Mouse (Mus musculus): ENCODE data around the gene Fam117a.

Fam117a gene

DNA sequence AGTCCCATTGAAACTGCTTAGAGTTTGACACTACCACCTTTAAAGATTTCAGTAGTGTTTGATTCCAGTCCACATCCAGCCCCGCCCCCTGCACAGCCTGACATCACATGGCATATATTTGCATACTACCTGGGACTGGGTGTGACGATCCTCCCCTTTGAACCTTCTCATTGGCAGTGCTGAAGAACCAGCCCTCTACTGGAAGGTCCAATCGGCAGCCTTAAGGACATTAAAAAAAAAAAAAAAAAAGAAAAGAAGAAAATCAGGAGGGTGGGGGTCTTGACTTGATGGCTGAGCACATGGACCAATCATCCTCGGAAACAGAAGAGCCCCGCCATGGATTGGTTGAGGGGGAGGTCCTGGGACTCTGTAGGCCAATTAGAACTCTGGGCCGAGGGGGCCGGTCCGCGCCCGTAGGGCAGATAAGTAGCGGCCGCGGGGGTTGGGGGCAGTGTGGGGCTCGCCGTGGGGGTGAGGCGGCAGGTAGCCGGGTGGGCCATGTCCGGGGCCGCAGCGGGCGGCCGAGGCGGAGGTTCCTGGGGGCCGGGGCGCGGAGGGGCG, at the start of gene Fam117a:
Gene Fam117a, plus strand, starts transcription at position 451 of the 561 bp plus-strand sequence.
- in situ Hi-C loops (cut with MboI; ENCODE audit: low sequenced_read_pairs): no loop called here

DNA sequence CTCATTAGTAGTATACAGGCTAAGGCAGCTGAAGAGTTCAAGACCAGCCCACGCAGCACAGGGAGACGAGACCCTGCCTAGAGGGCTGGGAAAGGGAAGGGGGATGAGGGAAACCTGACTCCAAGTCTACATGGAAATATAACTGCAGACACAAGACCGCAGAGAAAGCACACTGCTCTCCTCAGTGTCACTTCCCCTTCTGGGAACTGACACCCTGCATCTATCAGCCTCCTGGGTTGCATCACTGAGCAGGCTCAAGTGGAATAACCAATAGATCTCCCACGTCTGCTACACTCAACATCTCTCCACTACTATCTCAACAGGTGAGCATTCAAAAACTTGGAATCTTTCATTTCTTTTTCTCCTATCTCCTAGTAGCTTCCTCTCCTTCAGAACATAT, 44.8 kb upstream of the Fam117a start:
- in situ Hi-C loops (cut with MboI; ENCODE audit: low sequenced_read_pairs): no loop called here

DNA sequence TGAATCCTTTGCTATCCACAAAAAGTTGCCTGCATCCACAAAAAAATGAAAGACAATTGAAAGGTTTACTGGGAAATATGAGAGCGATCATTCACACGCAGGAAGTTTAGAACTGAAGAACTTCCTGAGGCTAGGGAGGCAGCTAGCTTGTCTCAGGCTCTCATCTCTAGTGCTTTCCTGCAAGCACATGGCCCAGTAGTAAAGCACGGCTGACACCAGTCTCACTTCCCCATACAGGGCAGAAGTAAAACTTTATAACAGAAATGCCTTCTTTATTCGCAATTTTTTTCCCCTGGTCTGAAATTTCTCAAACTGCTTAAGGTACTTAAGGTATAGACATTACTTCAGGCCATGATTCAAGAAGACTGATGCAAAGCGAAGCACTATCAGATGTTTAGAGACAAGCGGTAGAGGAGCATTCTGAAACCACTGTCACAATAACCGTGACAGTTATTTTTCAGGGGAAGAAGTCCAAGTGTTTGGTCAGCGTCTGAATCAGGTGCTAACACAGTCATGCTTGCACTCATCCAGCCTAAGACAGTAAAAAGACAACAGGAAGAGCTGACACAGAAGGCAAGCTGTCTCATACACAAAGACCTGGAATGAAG, 43.7 kb upstream of the Fam117a start:
- in situ Hi-C loops (cut with MboI; ENCODE audit: low sequenced_read_pairs): no loop called here

DNA sequence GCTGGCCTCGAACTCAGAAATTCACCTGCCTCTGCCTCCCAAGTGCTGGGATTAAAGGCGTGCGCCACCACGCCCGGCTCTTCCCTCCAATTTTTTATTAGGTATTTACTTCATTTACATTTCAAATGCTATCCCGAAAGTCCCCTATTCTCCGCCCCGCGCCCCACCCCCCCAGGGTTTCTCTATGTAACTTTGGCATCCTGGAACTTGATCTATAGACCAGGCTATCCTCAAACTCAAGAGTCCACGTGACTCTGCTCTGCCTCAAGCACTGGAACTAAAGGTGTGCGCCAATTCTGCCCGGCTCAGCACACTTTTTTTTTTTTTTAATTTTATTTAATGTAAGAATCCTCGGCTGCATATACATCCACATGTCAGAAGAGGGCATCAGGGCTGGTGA, 41.1 kb upstream of the Fam117a start:
- in situ Hi-C loops (cut with MboI; ENCODE audit: low sequenced_read_pairs): no loop called here

DNA sequence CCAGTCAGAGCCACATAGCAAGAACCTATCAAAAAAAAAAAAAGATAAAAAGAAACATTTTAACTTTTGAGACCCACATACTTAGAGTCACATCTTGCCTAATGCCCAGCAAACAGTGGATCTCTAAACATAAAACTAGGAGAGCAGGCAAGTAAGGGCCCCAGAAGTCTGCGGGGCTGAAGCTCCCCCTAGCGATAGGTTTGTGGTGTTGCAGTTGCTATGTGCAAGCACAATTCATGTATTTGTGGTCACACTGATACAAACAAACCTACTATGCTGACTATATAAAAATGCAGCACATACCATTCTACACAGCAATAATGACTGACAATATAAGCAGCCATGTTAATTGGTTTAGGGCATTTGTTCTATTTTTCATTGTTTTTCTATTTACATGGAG, 38.7 kb upstream of the Fam117a start:
- in situ Hi-C loops (cut with MboI; ENCODE audit: low sequenced_read_pairs): no loop called here

DNA sequence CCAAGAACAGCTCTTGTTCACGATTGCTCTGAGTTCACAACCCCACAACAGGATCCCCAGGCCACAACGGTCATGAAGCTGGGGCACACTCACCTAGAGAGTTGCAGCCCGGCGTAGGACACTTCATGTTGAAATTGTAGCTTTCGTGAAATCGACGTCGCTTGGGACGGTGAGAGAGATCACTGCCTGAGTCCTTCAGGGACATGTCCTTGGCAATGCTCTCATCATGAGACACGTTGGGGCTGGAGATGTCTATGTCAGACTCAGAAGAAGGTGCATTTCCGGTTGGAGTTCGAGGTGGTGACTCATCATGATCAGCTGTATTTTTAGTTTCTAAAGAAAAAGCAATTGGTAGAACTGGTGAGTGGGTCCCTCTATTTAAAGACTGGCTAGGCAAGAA, 36.9 kb upstream of the Fam117a start:
- in situ Hi-C loops (cut with MboI; ENCODE audit: low sequenced_read_pairs): no loop called here

DNA sequence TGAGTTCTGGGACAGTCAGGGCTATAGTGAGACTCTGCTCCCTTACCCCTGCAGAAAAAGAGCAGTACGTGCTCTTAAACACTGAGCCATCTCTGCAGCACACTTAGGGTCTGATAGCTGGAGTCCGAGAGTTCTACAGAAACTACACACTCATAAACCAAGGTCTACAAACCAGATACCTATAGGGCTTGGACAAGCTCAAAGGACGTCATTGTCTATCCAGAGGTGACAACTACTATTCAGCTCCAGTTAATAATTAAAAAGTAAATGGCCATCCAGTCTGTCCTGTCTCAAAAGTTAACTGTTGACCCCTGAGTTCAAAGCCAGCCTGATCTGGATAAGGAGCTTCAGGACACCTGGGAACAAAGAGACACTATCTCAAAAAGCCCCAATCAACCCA, 35.0 kb upstream of the Fam117a start:
- in situ Hi-C loops (cut with MboI; ENCODE audit: low sequenced_read_pairs): no loop called here

DNA sequence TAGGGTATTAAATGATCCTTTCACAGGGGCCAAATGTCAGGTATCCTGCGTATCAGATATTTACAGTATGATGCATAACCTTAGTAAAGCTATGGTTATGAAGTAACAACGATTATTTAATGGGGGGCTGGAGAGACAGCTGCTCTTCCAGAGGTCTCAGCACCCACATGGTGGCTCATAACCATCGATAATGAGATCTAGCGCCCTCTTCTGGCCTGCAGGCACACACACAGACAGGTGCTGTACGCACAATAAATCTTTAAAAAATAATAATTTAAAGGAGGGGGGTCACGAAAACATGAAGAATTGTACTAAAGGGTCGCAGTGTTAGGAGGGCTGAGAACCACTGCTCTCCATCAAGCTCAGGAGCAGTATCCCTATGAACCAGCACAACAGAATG, 31.2 kb upstream of the Fam117a start:
- in situ Hi-C loops (cut with MboI; ENCODE audit: low sequenced_read_pairs): no loop called here

DNA sequence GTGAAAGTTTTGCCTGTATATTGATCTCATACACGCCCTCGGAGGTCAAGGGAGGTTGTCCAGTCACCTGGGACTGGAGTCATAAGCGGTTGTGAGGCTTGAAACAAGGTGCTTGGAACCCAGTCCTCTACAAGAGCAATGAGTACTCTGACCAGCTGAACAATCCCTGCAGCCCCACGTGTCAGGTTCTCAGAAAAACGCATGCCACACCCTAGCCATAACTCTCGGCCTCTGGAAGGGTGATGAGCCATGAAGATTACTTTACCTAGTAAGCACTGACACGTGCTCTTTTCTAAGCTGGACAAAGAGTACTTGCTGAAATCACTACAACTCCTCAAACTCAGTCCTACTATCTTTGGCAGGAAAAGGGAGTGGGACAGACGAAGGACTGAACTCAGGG, 29.3 kb upstream of the Fam117a start:
- in situ Hi-C loops (cut with MboI; ENCODE audit: low sequenced_read_pairs): no loop called here

DNA sequence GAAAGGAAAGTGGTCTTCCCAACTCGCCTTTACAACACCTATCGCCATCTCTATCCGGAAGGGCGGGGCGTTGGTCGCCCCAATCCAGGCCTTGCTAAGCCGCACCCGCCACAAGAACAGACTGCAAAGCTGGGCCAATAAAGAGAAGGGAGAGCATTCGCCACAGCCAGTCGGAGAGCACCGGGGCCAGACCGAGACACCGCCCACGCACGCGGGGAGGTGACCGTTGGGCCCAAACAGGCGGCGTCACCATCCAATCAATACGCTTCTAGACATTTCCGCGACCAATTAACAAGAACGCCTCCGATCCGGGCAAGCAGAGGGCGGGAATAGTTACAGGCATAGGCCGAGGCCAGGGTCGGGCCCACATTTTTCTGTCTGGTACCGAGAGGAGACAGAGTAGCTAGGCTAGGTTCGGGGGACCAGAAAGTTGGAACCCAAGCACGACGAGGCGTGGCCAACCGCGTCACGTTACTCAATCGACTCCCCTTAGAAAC, 27.3 kb upstream of the Fam117a start:
- in situ Hi-C loops (cut with MboI; ENCODE audit: low sequenced_read_pairs): no loop called here

DNA sequence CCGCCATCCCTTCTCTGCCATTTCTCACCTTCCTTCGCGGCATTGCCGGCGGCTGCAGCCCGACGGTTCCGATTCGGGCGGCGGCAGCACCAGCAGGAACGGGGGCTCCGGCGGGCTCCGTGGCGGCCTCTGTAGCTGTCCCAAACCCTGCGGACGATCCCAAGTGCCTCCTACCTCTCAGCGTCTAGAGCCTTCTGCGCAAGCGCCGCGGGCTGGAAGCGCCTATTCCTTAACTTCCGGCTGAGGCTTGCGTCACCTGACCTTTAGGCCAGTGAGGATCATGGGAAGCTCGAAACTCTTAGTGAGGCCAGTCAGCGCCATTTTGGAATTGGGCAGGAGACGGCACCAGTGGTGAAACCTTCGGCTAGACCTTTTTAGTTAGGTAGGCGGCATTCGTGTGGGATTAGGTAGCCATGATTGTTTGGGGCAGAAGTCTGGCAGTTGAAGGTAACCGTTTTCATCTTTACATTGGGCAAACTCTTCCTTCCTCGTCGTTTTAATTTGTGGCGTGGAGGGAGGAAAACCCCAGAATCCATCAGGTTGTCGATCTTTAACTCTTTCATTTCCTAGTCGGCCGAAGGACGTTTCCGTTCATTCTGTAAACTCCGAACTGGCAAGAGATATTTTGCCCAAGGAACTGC, 26.7 kb upstream of the Fam117a start, which contains the start of gene Kat7:
Gene Kat7, minus strand, starts transcription at position 240 of the 641 bp plus-strand sequence.
- in situ Hi-C loops (cut with MboI; ENCODE audit: low sequenced_read_pairs): no loop called here

DNA sequence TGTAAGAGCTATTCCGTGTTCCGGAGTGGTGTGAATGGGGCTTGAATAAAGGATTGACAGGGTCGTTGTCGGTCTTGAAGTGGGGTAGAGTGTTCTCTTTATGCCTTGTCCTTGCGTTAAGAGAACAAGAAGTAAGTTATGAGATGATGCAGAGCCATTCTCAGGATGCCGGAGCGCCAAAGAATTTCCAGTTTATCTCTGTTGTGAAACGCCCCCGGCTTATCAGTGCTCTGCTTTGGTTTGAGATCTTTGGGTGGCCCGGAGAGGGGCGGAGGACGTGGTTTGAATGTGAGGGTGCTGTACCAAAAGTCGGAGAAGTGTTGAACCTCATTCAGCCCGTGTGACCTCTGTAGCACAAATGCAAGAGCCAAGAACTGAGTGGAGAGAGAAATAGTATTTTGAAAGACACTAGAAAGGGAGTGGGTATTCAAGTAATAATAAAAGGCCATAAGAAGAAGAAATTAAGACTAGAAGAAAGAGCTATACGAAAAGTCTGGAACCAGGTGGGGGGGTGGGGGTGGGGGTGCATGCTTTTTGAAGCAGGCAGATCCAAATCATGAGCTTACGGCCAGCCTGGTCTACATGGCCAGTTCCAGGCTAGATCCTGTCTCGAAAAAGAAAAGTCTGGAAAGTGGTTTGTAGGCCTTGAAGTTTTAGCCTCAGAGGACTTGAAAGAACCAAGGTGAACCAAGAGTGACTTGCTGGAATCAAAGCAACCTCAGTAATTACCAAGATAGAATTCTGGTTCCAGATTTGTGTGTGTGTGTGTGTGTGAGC, 26.0 kb upstream of the Fam117a start:
- in situ Hi-C loops (cut with MboI; ENCODE audit: low sequenced_read_pairs): no loop called here

DNA sequence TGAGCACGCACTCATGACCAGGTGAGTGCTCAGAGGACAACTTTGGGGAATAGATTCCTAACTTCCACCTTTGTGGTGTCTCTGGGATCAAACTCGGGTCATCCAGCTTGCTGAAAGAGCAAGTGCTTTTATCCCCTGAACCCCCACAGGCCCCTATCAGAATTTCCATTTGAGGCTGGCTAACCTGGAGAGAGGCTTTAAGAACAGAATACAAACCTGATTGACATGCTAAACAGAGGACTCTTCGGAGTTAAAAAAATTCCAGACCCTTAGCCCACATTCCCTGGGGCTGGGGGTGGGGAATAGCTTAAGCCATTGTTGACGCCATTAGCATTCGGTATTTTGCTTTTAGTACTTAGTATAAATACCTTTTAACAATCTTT, 25.4 kb upstream of the Fam117a start:
- in situ Hi-C loops (cut with MboI; ENCODE audit: low sequenced_read_pairs): no loop called here

DNA sequence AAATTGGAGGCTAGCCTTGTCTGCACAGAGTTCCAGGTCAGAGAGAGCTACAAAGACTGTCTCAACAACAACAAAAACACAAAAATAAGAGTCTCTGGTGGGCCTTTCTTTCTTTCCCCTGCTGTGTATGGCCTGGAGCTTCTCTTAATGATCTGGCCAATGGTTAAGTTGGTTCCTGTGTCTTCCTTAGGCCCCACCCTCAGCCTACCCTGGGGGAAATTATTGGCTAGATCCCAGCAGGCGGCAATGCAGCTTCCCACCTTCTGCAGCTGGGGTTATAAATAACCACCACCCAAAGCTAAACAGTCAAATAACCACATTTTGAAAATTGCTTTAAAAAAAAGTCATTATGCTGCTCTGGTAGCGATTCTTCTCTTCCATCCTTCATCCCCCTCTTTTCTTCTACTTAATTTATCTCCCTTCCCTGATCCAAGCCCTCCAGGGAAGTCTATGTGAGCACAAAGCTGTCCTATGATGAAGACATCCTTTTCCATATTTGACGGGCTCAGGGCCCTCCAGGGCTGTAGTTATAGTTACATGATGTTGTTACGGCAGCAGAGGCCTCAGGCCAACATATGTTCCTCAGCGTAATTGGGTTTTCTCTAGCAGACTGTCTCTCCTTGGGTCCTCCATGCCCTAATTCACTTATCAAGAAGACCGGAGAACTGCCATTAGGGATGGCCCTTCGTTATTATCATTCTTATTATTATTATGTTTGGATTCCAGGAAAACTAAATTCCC, 21.4 kb upstream of the Fam117a start:
- in situ Hi-C loops (cut with MboI; ENCODE audit: low sequenced_read_pairs): no loop called here

DNA sequence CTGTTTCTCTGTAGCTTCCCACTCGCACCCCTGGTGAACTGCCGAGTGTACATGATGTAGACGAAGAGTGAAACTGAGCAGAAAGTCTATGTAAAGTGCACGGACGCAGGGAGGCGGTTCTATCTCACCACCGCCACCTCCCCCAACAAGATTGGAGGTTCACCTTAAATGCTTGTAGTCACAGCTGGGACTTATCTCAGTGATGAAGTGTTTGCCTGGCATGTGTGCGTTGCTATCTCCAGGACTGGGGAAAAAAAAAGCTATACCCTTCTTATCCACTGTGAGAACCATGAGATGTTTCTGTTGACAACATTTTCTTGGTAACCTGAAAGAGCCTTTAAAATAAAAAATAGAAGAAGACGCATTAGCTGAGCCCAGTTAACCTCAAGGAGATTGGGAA, 18.7 kb upstream of the Fam117a start:
- in situ Hi-C loops (cut with MboI; ENCODE audit: low sequenced_read_pairs): no loop called here

DNA sequence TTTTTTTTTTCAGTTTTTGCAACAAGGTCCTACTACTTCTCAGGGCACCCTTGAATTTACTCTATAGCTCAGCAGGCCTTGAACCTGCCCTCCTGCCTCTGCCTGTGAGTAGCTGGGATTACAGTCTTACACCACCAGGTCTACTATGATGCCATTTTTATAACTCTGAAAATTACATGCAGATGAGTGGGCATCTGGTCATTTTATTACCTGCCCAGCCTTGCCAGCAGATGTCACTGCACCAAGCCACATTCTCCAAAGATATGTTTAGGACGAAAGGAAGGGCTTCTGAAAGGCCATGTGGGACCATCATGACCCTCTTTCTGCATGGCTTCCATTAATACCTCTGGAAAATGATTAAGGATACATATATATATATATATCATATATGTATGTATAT, 17.3 kb upstream of the Fam117a start:
- in situ Hi-C loops (cut with MboI; ENCODE audit: low sequenced_read_pairs): no loop called here

DNA sequence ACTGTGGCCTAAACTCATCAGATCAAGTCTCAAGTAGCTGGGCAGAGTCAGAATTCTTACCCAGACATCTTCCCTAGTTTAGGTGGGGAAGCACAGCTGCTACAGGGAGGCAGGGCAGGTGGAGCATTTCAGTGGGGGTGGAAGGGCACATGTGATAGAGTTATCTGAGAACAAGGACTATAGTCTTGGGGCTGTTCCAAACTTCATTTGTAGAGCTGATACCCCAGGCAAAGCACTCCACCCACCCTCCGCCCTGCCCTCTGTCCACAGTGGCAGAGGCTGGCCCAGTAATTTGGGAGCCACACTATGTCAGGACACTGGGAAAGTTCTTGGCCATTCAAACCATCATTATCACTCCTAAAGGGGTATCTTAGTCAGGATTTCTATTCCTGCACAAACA, 16.8 kb upstream of the Fam117a start:
- in situ Hi-C loops (cut with MboI; ENCODE audit: low sequenced_read_pairs): no loop called here

DNA sequence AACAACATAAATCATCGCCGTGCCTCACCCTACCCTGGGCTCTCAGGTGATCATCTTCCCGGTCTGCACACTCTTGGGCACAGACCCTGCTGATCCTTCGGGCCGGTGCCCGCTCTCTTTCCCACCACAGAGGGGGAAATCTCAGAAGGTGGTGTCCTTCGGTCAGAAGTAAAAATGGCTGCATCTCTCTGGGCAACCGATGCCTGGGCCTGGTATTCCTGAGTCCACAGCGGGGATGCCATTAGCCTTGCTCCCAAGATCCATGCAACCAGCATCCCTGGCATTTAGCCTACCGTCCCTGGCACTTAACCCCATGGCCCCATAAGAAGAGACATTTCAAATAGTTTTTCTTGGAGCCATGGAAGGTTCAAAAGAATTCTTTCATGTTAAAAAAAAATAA, 12.6 kb upstream of the Fam117a start:
- in situ Hi-C loops (cut with MboI; ENCODE audit: low sequenced_read_pairs): no loop called here

DNA sequence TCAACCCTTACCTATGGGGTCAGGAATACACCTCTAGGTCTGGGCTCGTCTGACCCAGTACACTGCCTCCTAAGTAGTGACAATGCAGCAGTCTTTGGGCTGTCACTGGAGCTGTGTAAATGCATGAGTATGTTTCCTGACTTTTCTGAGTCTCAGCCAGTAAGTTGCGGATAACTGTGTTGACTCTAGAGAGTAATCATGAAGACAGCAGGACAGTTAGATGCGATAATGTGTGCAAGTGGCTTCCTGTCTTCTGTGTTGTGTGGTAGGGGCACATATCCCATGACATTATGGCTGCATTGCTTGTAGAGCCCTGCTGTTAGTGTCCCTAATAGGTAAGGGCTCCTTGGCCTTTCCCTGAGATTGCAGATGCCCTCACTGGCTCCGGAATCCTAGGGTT, 11.0 kb upstream of the Fam117a start:
- in situ Hi-C loops (cut with MboI; ENCODE audit: low sequenced_read_pairs): no loop called here

DNA sequence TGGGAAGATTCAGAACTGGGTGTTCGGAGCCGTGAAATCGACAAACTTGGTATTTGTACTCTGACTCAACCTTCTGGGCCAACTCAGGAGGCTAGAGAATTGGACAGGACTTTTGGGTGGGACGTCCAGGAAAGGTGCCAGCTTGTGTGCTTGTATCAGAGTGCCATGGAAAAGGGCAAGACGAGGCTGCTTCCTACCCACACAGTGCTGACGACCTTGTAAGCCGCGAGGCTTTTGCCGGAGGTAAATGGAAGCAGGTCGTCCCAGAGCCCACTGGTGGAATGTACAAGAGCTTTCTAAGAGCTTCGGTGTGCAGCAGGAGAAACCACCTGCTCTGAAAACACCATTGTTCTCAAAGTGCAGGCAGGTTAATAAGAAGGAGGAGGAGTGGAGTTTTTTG, 10.6 kb upstream of the Fam117a start:
- in situ Hi-C loops (cut with MboI; ENCODE audit: low sequenced_read_pairs): no loop called here

DNA sequence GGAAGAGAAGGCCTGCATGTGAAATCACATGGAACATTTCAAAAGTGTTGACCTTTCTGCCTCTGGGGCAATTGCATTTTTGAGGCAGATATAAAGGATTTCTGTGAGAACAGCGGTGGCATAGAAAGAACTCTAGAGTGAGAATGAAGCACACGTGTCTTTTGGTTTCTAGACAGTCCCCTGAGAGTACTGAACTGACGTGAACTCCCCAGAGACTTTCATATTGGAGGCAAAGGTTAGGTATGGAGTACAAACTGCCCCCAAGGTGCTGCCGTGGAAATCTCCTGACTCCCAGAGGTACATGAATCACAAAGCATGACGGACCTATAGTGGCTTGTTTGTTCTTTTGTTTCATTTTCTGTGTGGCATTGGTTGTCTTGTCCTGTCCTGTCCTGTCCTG, 8.2 kb upstream of the Fam117a start:
- in situ Hi-C loops (cut with MboI; ENCODE audit: low sequenced_read_pairs): no loop called here
